Comparison of ENCODE assay signal across 8 mouse cellular contexts in genomic region chr11:62575297-62575658, GRCm38 (mm10). TPM values are rescaled to one million over a fixed set of nuclear protein-coding genes. Genes with fewer than 3 reads are reported as not detected.
DNase-seq lines count a peak whose midpoint lies in the region; ATAC-seq and TF ChIP-seq lines count a peak whose summit lies in the region.

No protein-coding gene starts in this region.

- peak; percentile 95 for TF ChIP-seq CTCF in intestine, postnatal 0 days (IDR thresholded peaks at IDR 0.05; ENCODE audit: low read depth)

- no peaks in the 10 kb centered on the region for H3K9me3 ChIP-seq in intestine, postnatal 0 days (ENCODE audit: control insufficient read depth)
- no peaks in the 10 kb centered on the region for H3K9me3 ChIP-seq in midbrain, embryonic 11.5 days (ENCODE audit: control insufficient read depth, low read length)

- H3K27me3 ChIP-seq in intestine, postnatal 0 days (replicated peaks; ENCODE audit: control insufficient read depth, insufficient read depth, low read length): 0 out of 2 replicates have a peak, but pooled peaks cover 7% of the 10 kb centered on the region
- H3K27me3 ChIP-seq in midbrain, embryonic 11.5 days (ENCODE audit: control insufficient read depth, insufficient read depth, low read length): peaks cover 7% of the 10 kb centered on the region

- H3K4me3 ChIP-seq in intestine, postnatal 0 days (ENCODE audit: low read depth, low read length): peak overlapping the region; percentile 62
- peak overlapping the region; percentile 39 for H3K4me3 ChIP-seq in midbrain, embryonic 11.5 days (ENCODE audit: low read depth, low read length)

- H3K36me3 ChIP-seq in intestine, postnatal 0 days (ENCODE audit: control insufficient read depth, insufficient read depth): no peaks in the 10 kb centered on the region
- H3K36me3 ChIP-seq in midbrain, embryonic 11.5 days (ENCODE audit: control insufficient read depth, insufficient read depth, low read length): no peaks in the 10 kb centered on the region

- peaks cover 4% of the 10 kb centered on the region for H3K4me1 ChIP-seq in intestine, postnatal 0 days (replicated peaks; ENCODE audit: control insufficient read depth, insufficient read depth, low read length)
- no peaks in the 10 kb centered on the region for H3K4me1 ChIP-seq in midbrain, embryonic 11.5 days (ENCODE audit: control insufficient read depth, insufficient read depth, low read length)

- intact Hi-C loops in left cerebral cortex, postnatal 4 days (cut with DNase I): no loop called here

- H3K9ac ChIP-seq in intestine, postnatal 0 days (ENCODE audit: low read depth, low read length): peak overlapping the region; percentile 42
- H3K9ac ChIP-seq in midbrain, embryonic 11.5 days (ENCODE audit: low read length): peak overlapping the region; percentile 53

- peak overlapping the region; percentile 98 for H3K4me2 ChIP-seq in intestine, postnatal 0 days (replicated peaks; ENCODE audit: low read depth)
- H3K4me2 ChIP-seq in midbrain, embryonic 11.5 days: peak overlapping the region; percentile 96

- WGBS in intestine, postnatal 0 days: under 1% methylated on average over 9 of the region's 9 CpGs
- 4% methylated on average over 9 of the region's 9 CpGs for WGBS in midbrain, embryonic 11.5 days

- ATAC-seq in intestine, postnatal 0 days: peak; percentile 34
- ATAC-seq in midbrain, embryonic 11.5 days (ENCODE audit: low FRiP score): peak; percentile 78
- no peak for ATAC-seq in inflammation-experienced regulatory T-cells, adult 6 months

- H3K27ac ChIP-seq in intestine, postnatal 0 days (ENCODE audit: low read depth, low read length): no peak overlapping the region
- no peak overlapping the region for H3K27ac ChIP-seq in midbrain, embryonic 11.5 days (ENCODE audit: low read depth, low read length)

- DNase-seq in adrenal gland, adult 2 months: peak; percentile 82
- peak; percentile 82 for DNase-seq in embryo, embryonic 11.5 days (ENCODE audit: low read depth, low spot score)
- DNase-seq in gastrocnemius, postnatal 4 days (ENCODE audit: low spot score in 2 of 2): peak; percentile 73 to 86
- DNase-seq in left cerebral cortex, postnatal 4 days: peak; percentile 92
- DNase-seq in midbrain, embryonic 11.5 days (ENCODE audit: low spot score, missing footprints): peak; percentile 99
- peak; percentile 66 for DNase-seq in skeletal muscle tissue, adult 2 months (ENCODE audit: low read depth, low spot score)

RNA-seq across cellular contexts. Expression of gene Trpv2, which starts 1.0 kb away (rescaled TPM):
- 1 to 10 TPM; 2.7 to 4.2 TPM for total RNA-seq in adrenal gland, adult 2 months (2021)
- 2.7 and 3.9 TPM in 2 replicates for polyA plus RNA-seq in adrenal gland, adult 2 months (2012; rRNA removed)
- total RNA-seq in gastrocnemius, postnatal 4 days (2021): 1 to 10 TPM; 3.6 to 4.7 TPM
- polyA plus RNA-seq in intestine, postnatal 0 days (2015; fragmentation: Nextera tagmentation; extraction: Ambion mirVana): 6.0 and 6.3 TPM in 2 replicates
- total RNA-seq in left cerebral cortex, postnatal 4 days (2021): 10 to 100 TPM; 36.9 to 40.4 TPM
- polyA plus RNA-seq in midbrain, embryonic 11.5 days (2014; fragmentation: Nextera tagmentation; extraction: Ambion mirVana): 4.9 and 5.4 TPM in 2 replicates
- polyA plus RNA-seq in inflammation-experienced regulatory T-cells, adult 6 months (2017; shearing (Covaris generic)): 100 to 1,000 TPM in 1 of 3 experiments, 10 to 100 TPM in 2; 73.0 to 108 (median 73.7) TPM

RNA-seq across cellular contexts. Expression of gene Ubb, which starts 24.3 kb away (rescaled TPM):
- 1,000 to 10,000 TPM; 1,385 to 1,758 TPM for total RNA-seq in adrenal gland, adult 2 months (2021)
- 1,114 and 1,206 TPM in 2 replicates for polyA plus RNA-seq in adrenal gland, adult 2 months (2012; rRNA removed)
- 1,000 to 10,000 TPM; 1,167 to 1,215 TPM for total RNA-seq in gastrocnemius, postnatal 4 days (2021)
- 2,405 and 2,440 TPM in 2 replicates for polyA plus RNA-seq in intestine, postnatal 0 days (2015; fragmentation: Nextera tagmentation; extraction: Ambion mirVana)
- 1,000 to 10,000 TPM; 1,560 to 1,622 TPM for total RNA-seq in left cerebral cortex, postnatal 4 days (2021)
- 3,727 and 3,899 TPM in 2 replicates for polyA plus RNA-seq in midbrain, embryonic 11.5 days (2014; fragmentation: Nextera tagmentation; extraction: Ambion mirVana)
- 1,000 to 10,000 TPM; 5,207 to 7,023 (median 5,768) TPM for polyA plus RNA-seq in inflammation-experienced regulatory T-cells, adult 6 months (2017; shearing (Covaris generic))

RNA-seq across cellular contexts. Expression of gene Cenpv, which starts 36.2 kb away (rescaled TPM):
- 10 to 100 TPM; 44.1 to 45.8 TPM for total RNA-seq in adrenal gland, adult 2 months (2021)
- 46.8 and 58.2 TPM in 2 replicates for polyA plus RNA-seq in adrenal gland, adult 2 months (2012; rRNA removed)
- 10 to 100 TPM; 13.6 to 22.4 TPM for total RNA-seq in gastrocnemius, postnatal 4 days (2021)
- polyA plus RNA-seq in intestine, postnatal 0 days (2015; fragmentation: Nextera tagmentation; extraction: Ambion mirVana): 54.9 and 55.2 TPM in 2 replicates
- 10 to 100 TPM; 64.5 to 76.9 TPM for total RNA-seq in left cerebral cortex, postnatal 4 days (2021)
- 54.8 and 68.5 TPM in 2 replicates for polyA plus RNA-seq in midbrain, embryonic 11.5 days (2014; fragmentation: Nextera tagmentation; extraction: Ambion mirVana)
- 1 to 10 TPM in 1 of 3 experiments, under 1 TPM in 1, not detected in 1; 0.40 to 2.0 TPM for polyA plus RNA-seq in inflammation-experienced regulatory T-cells, adult 6 months (2017; shearing (Covaris generic))

Comparison
In these comparisons a context has a peak if more than half of its experiments do, and no peak if none do; other contexts are left out.
1. RNA of gene Trpv2, which starts 1.0 kb away (polyA plus RNA-seq): 73.0 to 108 TPM in inflammation-experienced regulatory T-cells, adult 6 months; 6.0 to 6.3 TPM in intestine, postnatal 0 days, 4.9 to 5.4 TPM in midbrain, embryonic 11.5 days and 2.7 to 3.9 TPM in adrenal gland, adult 2 months; every median in the first group is over 10 times any median in the second.
2. RNA of gene Cenpv, which starts 36.2 kb away (polyA plus RNA-seq): 54.8 to 68.5 TPM in midbrain, embryonic 11.5 days, 54.9 to 55.2 TPM in intestine, postnatal 0 days and 46.8 to 58.2 TPM in adrenal gland, adult 2 months; 0.40 to 2.0 TPM in inflammation-experienced regulatory T-cells, adult 6 months; every median in the first group is over 10 times any median in the second.
3. Peak in every context shown above with its lines, with median percentiles within 50 percentile points of each other: DNase-seq.